Mouse (Mus musculus) forebrain, embryonic 10.5 days (tissue): ENCODE data around the gene 4933407L21Rik. TPM values are rescaled to one million over a fixed set of nuclear protein-coding genes. Genes with fewer than 3 reads are reported as not detected.

Source experiments
- DNase-seq: peaks from one replicate; pipeline ENCODE4 v3.0.0-alpha.2; 2017; ENCODE audit warnings: low spot score; ENCODE audit errors: extremely low spot score
- H3K27ac ChIP-seq: fragments of 300-500 bp; sonication (generic); 2 replicates; pipeline ENCODE4 v1.5.1; 2016; ENCODE audit warnings: mild to moderate bottlenecking
- H3K27me3 ChIP-seq: fragments of 300-500 bp; sonication (generic); 2 replicates; pipeline ENCODE4 v1.6.1; 2016; ENCODE audit warnings: mild to moderate bottlenecking; ENCODE audit not compliant: poor library complexity, severe bottlenecking
- H3K36me3 ChIP-seq: fragments of 300-500 bp; sonication (generic); replicated peaks from 2 replicates; pipeline ENCODE4 v1.6.1; 2016; ENCODE audit warnings: mild to moderate bottlenecking, moderate library complexity
- H3K4me1 ChIP-seq: fragments of 300-500 bp; sonication (generic); 2 replicates; pipeline ENCODE4 v1.6.1; 2016
- H3K4me3 ChIP-seq: fragments of 300-500 bp; sonication (generic); 2 replicates; pipeline ENCODE4 v1.5.1; 2016; ENCODE audit warnings: mild to moderate bottlenecking, moderate library complexity
- H3K9me3 ChIP-seq: fragments of 300-500 bp; sonication (generic); 2 replicates; pipeline ENCODE4 v1.6.1; 2016; ENCODE audit warnings: mild to moderate bottlenecking, moderate library complexity
- WGBS: fragments of 180-500 bp; shearing (Covaris S2); methylation state at CpG from one replicate; pipeline ENCODE4 v1.1.7; 2016; 5-methylcytosine and 5-hydroxymethylcytosine counted together
- polyA plus RNA-seq: library from polyadenylated mRNA; unstranded; fragments of >200 nt; fragmentation: Nextera tagmentation; extraction: Ambion mirVana; gene quantifications from 2 replicates; pipeline ENCODE4 v1.2.1, GENCODE M21; 2016

Gene 4933407L21Rik
- polyA plus RNA-seq, 1 experiment from 2014 or later: 0.30 TPM

DNA sequence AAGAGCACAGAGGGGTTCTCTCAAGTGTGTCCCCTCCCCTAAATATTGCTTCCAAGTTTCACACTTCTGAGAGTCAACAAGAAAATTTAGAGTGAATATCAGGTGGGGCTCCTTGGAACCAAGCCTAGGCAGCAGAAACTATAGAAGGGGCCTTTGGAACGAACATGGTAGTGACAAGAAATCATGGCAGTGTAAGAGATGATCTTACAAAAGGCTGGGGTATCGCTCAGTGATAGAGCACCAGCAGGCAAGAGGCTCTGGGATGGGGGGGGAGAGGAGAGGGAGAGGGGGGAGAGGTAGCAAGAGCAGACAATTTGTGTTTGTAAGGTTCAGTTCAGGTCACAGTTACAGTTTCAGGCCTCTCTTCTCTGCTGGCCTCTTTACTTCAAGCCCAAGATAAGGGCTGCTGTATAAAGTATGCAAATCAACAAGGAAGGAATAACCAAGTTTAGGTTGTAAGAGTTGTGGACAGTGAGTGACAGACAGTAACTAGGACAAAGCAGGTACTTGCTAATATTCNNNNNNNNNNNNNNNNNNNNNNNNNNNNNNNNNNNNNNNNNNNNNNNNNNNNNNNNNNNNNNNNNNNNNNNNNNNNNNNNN is 20.9 kb downstream of the 4933407L21Rik start:
- H3K36me3 ChIP-seq: no peaks in the 10 kb centered on the region
- no peaks in the 10 kb centered on the region for H3K27me3 ChIP-seq
- H3K27ac ChIP-seq: no peak overlapping the region
- no peak for DNase-seq
- 90% methylated on average over 2 of the region's 2 CpGs for WGBS
- H3K4me1 ChIP-seq: no peaks in the 10 kb centered on the region
- no peak overlapping the region for H3K4me3 ChIP-seq
- 0 out of 2 replicates have a peak, but pooled peaks cover 3% of the 10 kb centered on the region for H3K9me3 ChIP-seq

DNA sequence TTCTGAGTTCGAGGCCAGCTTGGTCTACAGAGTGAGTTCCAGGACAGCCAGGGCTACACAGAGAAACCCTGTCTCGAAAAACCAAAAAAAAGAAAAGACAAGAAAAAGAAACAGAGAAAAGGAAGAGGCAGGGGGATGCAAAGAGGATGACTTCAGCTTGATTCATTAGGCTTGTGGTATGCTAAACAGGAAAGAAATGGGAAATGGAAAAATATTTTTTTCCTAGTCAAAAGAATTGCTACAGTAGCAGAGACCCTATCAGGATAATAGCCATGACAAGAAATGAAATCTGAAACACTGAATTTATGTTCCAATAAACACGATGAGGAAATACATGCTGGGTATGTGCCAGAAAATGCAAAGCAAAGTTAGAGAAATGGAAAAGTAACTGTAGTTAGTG is 26.9 kb downstream of the 4933407L21Rik start:
- H3K4me1 ChIP-seq: no peaks in the 10 kb centered on the region
- no peak overlapping the region for H3K27ac ChIP-seq
- H3K4me3 ChIP-seq: no peak overlapping the region
- H3K9me3 ChIP-seq: no peaks in the 10 kb centered on the region
- H3K36me3 ChIP-seq: no peaks in the 10 kb centered on the region
- H3K27me3 ChIP-seq: no peaks in the 10 kb centered on the region
- DNase-seq: no peak
- 86% methylated on average over 3 of the region's 3 CpGs for WGBS

- Histone ChIP-seq H3K36me3 (no peaks in the 10 kb centered on the region), H3K4me3 (no peak overlapping the region), H3K4me1 (no peaks in the 10 kb centered on the region), H3K27me3 (no peaks in the 10 kb centered on the region), H3K9me3 (no peaks in the 10 kb centered on the region), H3K27ac (no peak overlapping the region)
- DNase-seq: no peak
- WGBS: 91% methylated on average over 5 of the region's 5 CpGs
Observed at GRCm38 (mm10) chr1:85957290-85957689, 29.0 kb downstream of the 4933407L21Rik start.

DNA sequence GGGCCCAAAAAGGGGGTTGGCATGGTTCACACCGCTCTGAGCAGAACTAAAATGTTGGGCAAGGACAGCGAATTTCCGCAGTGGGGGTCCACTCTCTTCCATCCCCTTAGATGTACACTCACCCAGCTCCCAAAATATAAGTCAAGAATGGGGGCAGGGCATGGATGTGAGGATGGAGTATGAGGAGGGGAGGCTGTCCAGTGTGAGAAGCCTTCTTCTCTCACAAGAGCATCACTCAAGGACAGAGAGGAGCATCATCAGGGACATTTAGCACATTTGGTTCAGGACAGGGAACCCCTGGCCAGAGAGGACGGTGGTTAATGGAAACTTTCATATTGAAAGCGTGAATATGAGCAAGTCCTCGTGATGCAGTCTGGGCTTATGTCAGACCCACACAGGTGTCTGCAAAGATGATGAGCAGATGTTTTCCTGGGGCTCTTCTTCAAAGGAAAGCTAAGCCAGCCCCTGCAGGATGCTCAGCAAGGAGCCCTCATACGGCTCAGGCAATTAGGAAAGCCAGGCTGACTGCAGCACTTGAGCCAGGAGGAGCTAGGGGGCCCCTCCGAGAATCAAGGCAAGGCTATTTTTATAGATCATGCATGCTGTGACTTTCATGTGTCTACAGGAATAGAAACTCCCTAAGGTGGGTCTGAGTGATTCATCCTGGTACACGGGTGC is 29.8 kb downstream of the 4933407L21Rik start:
- Histone ChIP-seq H3K36me3 (no peaks in the 10 kb centered on the region), H3K4me1 (no peaks in the 10 kb centered on the region), H3K27ac (no peak overlapping the region), H3K9me3 (no peaks in the 10 kb centered on the region), H3K4me3 (no peak overlapping the region), H3K27me3 (no peaks in the 10 kb centered on the region)
- no peak for DNase-seq
- 68% methylated on average over 9 of the region's 9 CpGs for WGBS

DNA sequence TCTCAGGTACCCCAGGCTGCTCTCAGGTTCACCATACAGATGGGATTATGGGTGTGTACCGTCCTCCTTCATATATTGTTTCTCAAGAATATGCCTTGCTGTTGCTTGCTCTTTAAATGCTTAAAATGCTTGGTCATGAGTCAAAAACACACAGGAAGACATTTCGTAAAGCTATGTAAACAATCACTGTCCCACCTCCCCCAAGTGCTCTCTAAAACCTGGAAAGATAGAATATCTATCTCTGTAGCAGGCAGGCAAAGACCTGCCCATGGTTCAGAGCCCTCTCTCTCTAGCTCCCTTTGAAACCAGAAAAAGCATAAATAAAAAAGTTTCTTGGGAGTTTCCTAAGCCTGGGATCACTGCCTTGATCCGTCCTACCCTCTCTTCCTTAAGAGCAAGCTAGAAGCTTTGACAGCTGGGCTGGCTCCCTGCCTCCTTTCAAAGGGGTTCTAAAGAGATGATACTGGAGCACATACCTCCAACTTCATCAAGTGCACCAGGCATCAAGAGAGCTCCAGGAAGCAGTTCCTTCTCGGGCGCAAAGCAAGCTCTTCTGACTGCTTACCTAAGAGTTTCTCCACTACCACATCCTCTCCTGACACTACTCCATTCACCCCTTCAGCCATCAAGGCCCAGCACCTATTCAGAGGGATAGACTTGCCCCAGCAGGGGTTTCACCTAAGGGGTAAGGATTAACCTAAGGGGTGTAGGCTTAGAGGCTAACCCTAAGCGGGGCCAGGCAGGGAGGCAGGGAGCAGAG is 31.0 kb downstream of the 4933407L21Rik start:
- 68% methylated on average over 6 of the region's 6 CpGs for WGBS
- H3K36me3 ChIP-seq: no peaks in the 10 kb centered on the region
- no peaks in the 10 kb centered on the region for H3K4me1 ChIP-seq
- no peak for DNase-seq
- H3K4me3 ChIP-seq: no peak overlapping the region
- H3K9me3 ChIP-seq: no peaks in the 10 kb centered on the region
- H3K27me3 ChIP-seq: no peaks in the 10 kb centered on the region
- no peak overlapping the region for H3K27ac ChIP-seq

DNA sequence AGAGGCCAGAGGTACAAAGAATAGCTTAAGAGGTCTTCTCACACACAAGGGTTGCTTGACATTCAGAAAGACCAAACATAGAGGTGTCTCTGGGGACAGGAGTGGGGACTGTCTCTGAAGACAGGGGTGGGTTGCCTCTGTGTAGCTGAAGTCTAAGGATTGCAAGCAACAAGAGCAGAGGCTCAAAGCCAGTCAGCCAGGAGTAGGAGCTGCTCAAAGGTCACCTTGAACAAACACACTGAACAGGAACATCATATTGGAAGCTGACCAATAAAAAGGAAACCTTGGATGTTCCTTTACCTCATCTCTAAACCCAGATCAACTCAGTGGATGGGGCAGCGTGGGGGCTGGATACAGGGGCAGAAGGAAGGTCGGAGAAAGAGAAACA is 31.6 kb downstream of the 4933407L21Rik start:
- Histone ChIP-seq H3K9me3 (no peaks in the 10 kb centered on the region), H3K4me1 (no peaks in the 10 kb centered on the region), H3K4me3 (no peak overlapping the region), H3K36me3 (no peaks in the 10 kb centered on the region), H3K27ac (no peak overlapping the region), H3K27me3 (no peaks in the 10 kb centered on the region)
- 76% methylated on average over 2 of the region's 2 CpGs for WGBS
- no peak for DNase-seq

DNA sequence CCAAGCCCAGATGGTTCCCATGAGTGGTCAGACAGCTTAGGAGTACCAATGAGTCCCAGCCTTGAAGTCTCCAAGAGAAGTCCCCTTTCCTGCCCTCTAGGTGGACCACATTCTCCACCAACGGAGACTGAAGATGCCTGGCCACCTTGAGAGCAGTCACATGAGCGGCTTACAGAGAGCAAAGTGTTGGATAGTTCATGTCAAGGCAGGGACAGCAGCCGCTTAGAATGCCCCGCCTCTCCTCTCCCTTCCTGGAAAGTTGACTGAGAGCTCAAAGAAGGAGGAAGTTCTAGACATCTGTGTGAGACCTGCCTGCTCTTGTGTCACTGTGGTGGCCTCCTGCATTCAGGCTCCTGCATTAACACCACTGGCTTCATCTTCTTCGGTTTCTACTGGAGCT is 32.6 kb downstream of the 4933407L21Rik start, which contains the start of gene Gpr55:
TSS of gene Gpr55 (minus strand) at position 135 of the 400 bp plus-strand sequence.
- Histone ChIP-seq H3K36me3 (no peaks in the 10 kb centered on the region), H3K9me3 (no peaks in the 10 kb centered on the region), H3K27me3 (no peaks in the 10 kb centered on the region), H3K4me3 (no peak within 1 kb of the TSS), H3K4me1 (no peaks in the 10 kb centered on the region), H3K27ac (no peak within 1 kb of the TSS)
- whole genome bisulfite sequencing: 92% methylated on average over 5 of the region's 5 CpGs
- no peak for DNase-seq

DNA sequence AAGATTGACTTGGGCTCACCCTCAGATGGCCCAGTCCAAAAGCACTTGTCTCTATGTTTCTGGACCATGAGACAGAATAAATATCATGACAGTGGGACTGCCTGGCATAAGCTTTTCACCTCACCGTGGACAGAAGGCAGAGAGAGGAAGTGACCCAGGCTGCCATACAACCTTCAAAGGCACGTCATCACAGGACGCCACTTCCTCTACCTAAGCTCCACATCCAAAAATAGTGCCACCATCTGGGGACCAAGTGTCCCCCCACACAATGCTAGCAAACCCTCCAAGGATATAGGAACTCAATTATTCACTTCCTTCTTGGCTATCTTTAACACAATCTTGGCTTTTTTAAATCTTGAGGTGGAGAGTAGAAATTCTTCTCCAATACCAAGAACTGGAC is 33.8 kb downstream of the 4933407L21Rik start:
- 88% methylated on average over 3 of the region's 3 CpGs for WGBS
- H3K27ac ChIP-seq: no peak overlapping the region
- H3K9me3 ChIP-seq: no peaks in the 10 kb centered on the region
- no peak overlapping the region for H3K4me3 ChIP-seq
- H3K4me1 ChIP-seq: no peaks in the 10 kb centered on the region
- no peaks in the 10 kb centered on the region for H3K27me3 ChIP-seq
- no peak for DNase-seq
- no peaks in the 10 kb centered on the region for H3K36me3 ChIP-seq

- H3K27me3 ChIP-seq: no peaks in the 10 kb centered on the region
- WGBS: 80% methylated on average over 3 of the region's 3 CpGs
- H3K36me3 ChIP-seq: no peaks in the 10 kb centered on the region
Observed at GRCm38 (mm10) chr1:85965856-85966255, 37.6 kb downstream of the 4933407L21Rik start.

GRCm38 (mm10) chr1:85969081-85969480 is 40.8 kb downstream of the 4933407L21Rik start:
- Histone ChIP-seq H3K9me3 (no peaks in the 10 kb centered on the region), H3K27me3 (no peaks in the 10 kb centered on the region), H3K4me1 (no peaks in the 10 kb centered on the region), H3K36me3 (no peaks in the 10 kb centered on the region), H3K4me3 (no peak overlapping the region), H3K27ac (no peak overlapping the region)
- 86% methylated on average over 1 of the region's 1 CpGs for WGBS
- DNase-seq: no peak

More at GRCm38 (mm10) chr1:85965856-85966255, 37.6 kb downstream of the 4933407L21Rik start:
- no peaks in the 10 kb centered on the region for H3K4me1 ChIP-seq
- H3K27ac ChIP-seq: no peak overlapping the region
- DNase-seq: no peak
- no peak overlapping the region for H3K4me3 ChIP-seq
- H3K9me3 ChIP-seq: no peaks in the 10 kb centered on the region

DNA sequence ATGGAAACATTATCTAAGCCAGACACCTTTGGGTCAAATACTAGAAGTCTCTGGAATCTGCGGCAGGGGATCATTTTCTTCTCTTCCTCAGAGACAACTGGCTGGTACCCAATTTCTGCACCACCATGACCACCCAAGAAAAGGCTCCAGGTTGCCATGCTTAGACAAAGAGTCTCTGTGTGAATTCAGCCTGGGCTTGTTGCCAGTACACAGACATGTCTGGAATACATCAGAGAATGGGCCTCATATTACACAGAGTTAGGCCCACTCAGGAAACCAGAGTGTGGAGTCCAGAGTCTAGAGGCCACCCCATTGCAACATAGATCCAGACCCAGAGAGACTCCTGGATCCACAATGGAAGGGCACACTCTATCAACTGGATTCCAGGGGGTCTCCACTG is 41.2 kb downstream of the 4933407L21Rik start:
- no peaks in the 10 kb centered on the region for H3K27me3 ChIP-seq
- no peak for DNase-seq
- 86% methylated on average over 1 of the region's 1 CpGs for WGBS
- no peaks in the 10 kb centered on the region for H3K4me1 ChIP-seq
- H3K27ac ChIP-seq: no peak overlapping the region
- H3K36me3 ChIP-seq: no peaks in the 10 kb centered on the region
- H3K4me3 ChIP-seq: no peak overlapping the region
- H3K9me3 ChIP-seq: no peaks in the 10 kb centered on the region

- 92% methylated on average over 3 of the region's 3 CpGs for WGBS
- Histone ChIP-seq H3K4me3 (no peak overlapping the region), H3K4me1 (no peaks in the 10 kb centered on the region), H3K27ac (no peak overlapping the region), H3K9me3 (no peaks in the 10 kb centered on the region), H3K36me3 (no peaks in the 10 kb centered on the region), H3K27me3 (no peaks in the 10 kb centered on the region)
- no peak for DNase-seq
Observed at GRCm38 (mm10) chr1:85971070-85971469, 42.8 kb downstream of the 4933407L21Rik start.

DNA sequence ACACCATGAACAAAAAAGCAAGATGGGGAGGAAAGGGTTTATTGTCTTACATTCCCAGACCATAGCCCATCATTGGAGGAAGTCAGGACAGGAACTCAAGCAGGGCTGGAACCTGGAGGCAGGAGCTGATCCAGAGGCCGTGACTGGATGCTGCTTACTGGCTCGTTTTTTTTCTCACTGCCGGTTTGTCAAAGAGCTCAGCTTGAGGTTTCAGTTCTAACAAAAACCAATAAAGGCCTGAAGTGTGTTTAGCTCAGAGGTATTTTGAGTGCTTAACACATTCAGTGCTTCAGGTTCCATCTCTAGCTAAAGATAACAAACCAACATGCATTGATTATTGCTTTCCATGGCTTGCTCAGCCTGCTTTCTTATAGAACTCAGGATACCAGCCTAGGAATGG is 44.1 kb downstream of the 4933407L21Rik start:
- Histone ChIP-seq H3K4me1 (no peaks in the 10 kb centered on the region), H3K4me3 (no peak overlapping the region), H3K27ac (no peak overlapping the region), H3K9me3 (no peaks in the 10 kb centered on the region), H3K27me3 (no peaks in the 10 kb centered on the region), H3K36me3 (no peaks in the 10 kb centered on the region)
- WGBS: 82% methylated on average over 3 of the region's 3 CpGs
- no peak for DNase-seq
